ENCODE assay signal across 8 mouse cellular contexts in the genomic region with DNA sequence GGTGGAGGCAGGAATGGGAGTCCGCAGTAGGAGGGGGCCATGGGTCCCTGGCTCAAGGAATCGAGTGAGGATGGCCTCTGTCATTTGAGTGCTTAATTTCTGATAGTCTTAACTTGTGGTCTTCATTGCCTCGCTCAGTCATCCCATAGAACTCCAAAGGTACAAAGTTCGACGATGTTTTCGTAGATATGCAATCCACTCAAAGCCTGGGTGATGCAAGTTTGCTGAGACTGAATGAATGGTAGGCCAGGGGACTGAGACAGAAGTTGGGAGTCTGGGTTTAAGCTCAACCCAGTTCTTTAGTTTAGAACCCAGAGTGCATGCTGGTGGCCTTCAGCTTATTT. TPM values are rescaled to one million over a fixed set of nuclear protein-coding genes. Genes with fewer than 3 reads are reported as not detected.
DNase-seq lines count a peak whose midpoint lies in the region; ATAC-seq and TF ChIP-seq lines count a peak whose summit lies in the region.

Gene Ddx28 (minus strand): TSS at position 240 of the 344 bp plus-strand sequence.

- dilution Hi-C loops in CH12.LX (cut with MboI; ENCODE audit: extremely low pct_ligation_motif_present, extremely low pct_unique_long_range_greater_than_20kb, low sequenced_read_pairs), result no loop called here

- intact Hi-C loops in gastrocnemius, postnatal 36 days (cut with DNase I), result no loop called here

- H3K36me3 ChIP-seq in CH12.LX (replicated peaks in 1 of 2; ENCODE audit: control insufficient read depth in 1 of 2, insufficient read depth in 1 of 2, low read length in 1 of 2), result peaks cover 9 to 36% of the 10 kb centered on the region in 2 experiments
- H3K36me3 ChIP-seq in embryonic facial prominence, embryonic 13.5 days, result peaks cover 17% of the 10 kb centered on the region; the same call in 1 of the 2 replicates
- H3K36me3 ChIP-seq in hindbrain, postnatal 0 days (ENCODE audit: insufficient read depth, low read length), result 0 out of 2 replicates have a peak, but pooled peaks cover 6% of the 10 kb centered on the region
- H3K36me3 ChIP-seq in midbrain, embryonic 10.5 days, result peaks cover 32% of the 10 kb centered on the region

- peak within 1 kb of the TSS; percentile 62 for H3K9ac ChIP-seq in CH12.LX (ENCODE audit: insufficient read depth, low read depth)
- H3K9ac ChIP-seq in embryonic facial prominence, embryonic 13.5 days, result peak within 1 kb of the TSS; percentile 95
- peak within 1 kb of the TSS; percentile 81 for H3K9ac ChIP-seq in hindbrain, postnatal 0 days (replicated peaks; ENCODE audit: low read length)

- DNase-seq in gastrocnemius, postnatal 4 days (ENCODE audit: low spot score in 2 of 2), result no peak
- DNase-seq in gastrocnemius, postnatal 36 days, result no peak
- no peak for DNase-seq in CH12.LX (ENCODE audit: extremely low read depth)
- DNase-seq in hindbrain, postnatal 0 days (ENCODE audit: low spot score), result peak; percentile 4
- DNase-seq in midbrain, embryonic 10.5 days (ENCODE audit: low spot score), result no peak
- no peak for DNase-seq in spleen, adult 18-20 months
- no peak for DNase-seq in cerebellum, adult 11 months

- peaks cover 10 to 32% of the 10 kb centered on the region in 2 experiments for H3K4me1 ChIP-seq in CH12.LX (ENCODE audit: control insufficient read depth in 1 of 2, insufficient read depth in 2 of 2)
- H3K4me1 ChIP-seq in embryonic facial prominence, embryonic 13.5 days, result peaks cover 14% of the 10 kb centered on the region
- H3K4me1 ChIP-seq in hindbrain, postnatal 0 days (ENCODE audit: insufficient read depth, low read length), result 0 out of 2 replicates have a peak, but pooled peaks cover 5% of the 10 kb centered on the region
- peaks cover 20% of the 10 kb centered on the region for H3K4me1 ChIP-seq in midbrain, embryonic 10.5 days

- WGBS in embryonic facial prominence, embryonic 13.5 days, result under 1% methylated on average over 6 of the region's 6 CpGs
- WGBS in hindbrain, postnatal 0 days, result 1% methylated on average over 6 of the region's 6 CpGs
- WGBS in midbrain, embryonic 10.5 days, result 2% methylated on average over 6 of the region's 6 CpGs

- H3K9me3 ChIP-seq in CH12.LX (replicated peaks; ENCODE audit: low read length), result no peaks in the 10 kb centered on the region
- H3K9me3 ChIP-seq in embryonic facial prominence, embryonic 13.5 days, result no peaks in the 10 kb centered on the region
- no peaks in the 10 kb centered on the region for H3K9me3 ChIP-seq in hindbrain, postnatal 0 days (ENCODE audit: low read length)
- no peaks in the 10 kb centered on the region for H3K9me3 ChIP-seq in midbrain, embryonic 10.5 days (replicated peaks)

- peak within 1 kb of the TSS; percentile 77 for H3K4me2 ChIP-seq in CH12.LX (ENCODE audit: insufficient read depth, low read depth, poor library complexity, severe bottlenecking)
- peak within 1 kb of the TSS; percentile 99 for H3K4me2 ChIP-seq in embryonic facial prominence, embryonic 13.5 days
- H3K4me2 ChIP-seq in hindbrain, postnatal 0 days (ENCODE audit: low read depth, low read length), result peak within 1 kb of the TSS; percentile 99

- peak within 1 kb of the TSS; percentile 82 to 98 (median 84) for H3K4me3 ChIP-seq in CH12.LX (replicated peaks in 1 of 3; ENCODE audit: low read depth in 2 of 3, low read length in 2 of 3, poor library complexity in 1 of 3)
- peak within 1 kb of the TSS; percentile 94 for H3K4me3 ChIP-seq in embryonic facial prominence, embryonic 13.5 days
- peak within 1 kb of the TSS; percentile 78 for H3K4me3 ChIP-seq in hindbrain, postnatal 0 days (ENCODE audit: low read length)
- H3K4me3 ChIP-seq in midbrain, embryonic 10.5 days, result peak within 1 kb of the TSS; percentile 85

- H3K79me2 ChIP-seq in CH12.LX (replicated peaks; ENCODE audit: control insufficient read depth, extremely low read depth, insufficient read depth, poor library complexity, severe bottlenecking), result peaks cover 9% of the 10 kb centered on the region

- H3K27ac ChIP-seq in CH12.LX (ENCODE audit: insufficient read depth, low read depth), result peak within 1 kb of the TSS; percentile 23
- peak within 1 kb of the TSS; percentile 75; the same call in 1 of the 2 replicates for H3K27ac ChIP-seq in embryonic facial prominence, embryonic 13.5 days
- H3K27ac ChIP-seq in hindbrain, postnatal 0 days, result peak within 1 kb of the TSS; percentile 76
- H3K27ac ChIP-seq in midbrain, embryonic 10.5 days (replicated peaks), result peak within 1 kb of the TSS; percentile 90

- no peak for TF ChIP-seq POLR2A in CH12.LX (IDR thresholded peaks at IDR 0.05; ENCODE audit: low read depth, low read length)

- no peak for TF ChIP-seq RAD21 in CH12.LX (IDR thresholded peaks at IDR 0.05; ENCODE audit: low read depth, low read length)

- no peaks in the 10 kb centered on the region for H3K27me3 ChIP-seq in CH12.LX (replicated peaks)
- H3K27me3 ChIP-seq in embryonic facial prominence, embryonic 13.5 days, result no peaks in the 10 kb centered on the region
- no peaks in the 10 kb centered on the region for H3K27me3 ChIP-seq in hindbrain, postnatal 0 days (ENCODE audit: insufficient read depth, low read length)
- H3K27me3 ChIP-seq in midbrain, embryonic 10.5 days (ENCODE audit: low read depth, poor library complexity, severe bottlenecking), result no peaks in the 10 kb centered on the region

- in situ Hi-C loops in CH12.LX (cut with MboI; ENCODE audit: low pct_ligation_motif_present, low pct_unique_long_range_greater_than_20kb, low sequenced_read_pairs), result no loop called here

- ATAC-seq in embryonic facial prominence, embryonic 13.5 days (ENCODE audit: insufficient number of reproducible peaks, insufficient read depth, low FRiP score, low TSS enrichment, low read depth), result no peak
- ATAC-seq in hindbrain, postnatal 0 days, result no peak

- TF ChIP-seq EP300 in CH12.LX (IDR thresholded peaks at IDR 0.05; ENCODE audit: low read length), result no peak

- no peak for TF ChIP-seq CTCF in CH12.LX (conservative IDR thresholded peaks at IDR 0.05 in 1 of 2, IDR thresholded peaks at IDR 0.05 in 1 of 2; ENCODE audit: low read depth in 2 of 2, low read length in 2 of 2)
- no peak for TF ChIP-seq CTCF in hindbrain, postnatal 0 days (IDR thresholded peaks at IDR 0.05; ENCODE audit: low read depth)

TF ChIP-seq in CH12.LX, 34 proteins besides CTCF, POLR2A, EP300 and RAD21:
- TF ChIP-seq MAZ (IDR thresholded peaks at IDR 0.05; ENCODE audit: low read depth, low read length) (no peak), CHD1 (IDR thresholded peaks at IDR 0.05; ENCODE audit: low read depth, low read length) (0 out of 2 replicates have a peak, but pooled peaks have one; percentile 11), NELFE (IDR thresholded peaks at IDR 0.05; ENCODE audit: low read depth, low read length) (no peak)

RNA-seq across cellular contexts. Expression of gene Ddx28, which starts in this region (rescaled TPM):
- 10 to 100 TPM; 10.8 to 11.7 TPM for total RNA-seq in gastrocnemius, postnatal 4 days (2021)
- total RNA-seq in gastrocnemius, postnatal 36 days (2021), result 1 to 10 TPM; 8.2 to 9.6 TPM
- total RNA-seq in CH12.LX (2012; rRNA removed) (19.8 and 23.3 TPM in 2 replicates), CH12.LX (2014; rRNA removed) (21.6 and 21.8 TPM in 2 replicates)
- 15.5 and 16.3 TPM in 2 replicates for polyA plus RNA-seq in CH12.LX (2012; ENCODE audit: insufficient read length, low read depth)
- polyA plus RNA-seq in embryonic facial prominence, embryonic 13.5 days (2015; fragmentation: Nextera tagmentation; extraction: Ambion mirVana), result 18.1 and 18.8 TPM in 2 replicates
- total RNA-seq in hindbrain, postnatal 0 days (2014; rRNA removed), result 36.7 and 43.3 TPM in 2 replicates
- polyA plus RNA-seq in hindbrain, postnatal 0 days (2015; fragmentation: Nextera tagmentation; extraction: Ambion mirVana), result 19.7 and 20.2 TPM in 2 replicates
- polyA plus RNA-seq in midbrain, embryonic 10.5 days (2016; fragmentation: Nextera tagmentation; extraction: Ambion mirVana), result 22.6 and 23.0 TPM in 2 replicates

Comparison
In these comparisons a context has a peak if more than half of its experiments do, and no peak if none do; other contexts are left out.
1. H3K27ac ChIP-seq: peak in every context shown above with its lines; median percentile 90 in midbrain, embryonic 10.5 days; 76 in hindbrain, postnatal 0 days; 75 in embryonic facial prominence, embryonic 13.5 days; 23 in CH12.LX.